In genomic region chr10:75873543-75874170, GRCm38 (mm10) we compare ENCODE assay signal across 8 mouse cellular contexts. TPM values are rescaled to one million over a fixed set of nuclear protein-coding genes. Genes with fewer than 3 reads are reported as not detected.
DNase-seq lines count a peak whose midpoint lies in the region; ATAC-seq and TF ChIP-seq lines count a peak whose summit lies in the region.

No protein-coding gene starts in this region.

- 26% methylated on average over 10 of the region's 10 CpGs for WGBS in embryonic facial prominence, embryonic 13.5 days
- 49% methylated on average over 10 of the region's 10 CpGs for WGBS in limb, embryonic 14.5 days

- no peaks in the 10 kb centered on the region for H3K27me3 ChIP-seq in E14TG2a.4 (ENCODE audit: insufficient read depth, low read length)
- H3K27me3 ChIP-seq in embryonic facial prominence, embryonic 13.5 days = no peaks in the 10 kb centered on the region
- no peaks in the 10 kb centered on the region for H3K27me3 ChIP-seq in limb, embryonic 14.5 days (ENCODE audit: control insufficient read depth, insufficient read depth, low read length)

- H3K9ac ChIP-seq in embryonic facial prominence, embryonic 13.5 days = peak overlapping the region; percentile 59
- H3K9ac ChIP-seq in limb, embryonic 14.5 days (ENCODE audit: low read depth, low read length, severe bottlenecking) = peak overlapping the region; percentile 34; the same call in 1 of the 2 replicates

- peak overlapping the region; percentile 71; the same call in 1 of the 2 replicates for H3K27ac ChIP-seq in embryonic facial prominence, embryonic 13.5 days
- H3K27ac ChIP-seq in limb, embryonic 14.5 days (replicated peaks; ENCODE audit: low read depth, low read length) = 0 out of 2 replicates have a peak overlapping the region, but pooled peaks have one; percentile 8

- peak; percentile 59 for DNase-seq in adrenal gland, adult 2 months
- DNase-seq in adrenal gland, postnatal 25 days = no peak
- DNase-seq in limb, embryonic 14.5 days (ENCODE audit: low spot score) = no peak
- no peak for DNase-seq in lung, postnatal 36 days
- no peak for DNase-seq in natural killer cell, adult 2 months (ENCODE audit: low spot score in 2 of 2)

- peaks cover 64% of the 10 kb centered on the region for H3K4me1 ChIP-seq in E14TG2a.4 (replicated peaks; ENCODE audit: low read depth, low read length)
- peaks cover 12% of the 10 kb centered on the region for H3K4me1 ChIP-seq in embryonic facial prominence, embryonic 13.5 days
- peaks cover 10% of the 10 kb centered on the region for H3K4me1 ChIP-seq in limb, embryonic 14.5 days (ENCODE audit: control insufficient read depth, insufficient read depth, low read length)

- peak overlapping the region; percentile 67 for H3K4me2 ChIP-seq in embryonic facial prominence, embryonic 13.5 days
- peak overlapping the region; percentile 54; the same call in 1 of the 2 replicates for H3K4me2 ChIP-seq in limb, embryonic 14.5 days (replicated peaks; ENCODE audit: low read depth, low read length, severe bottlenecking)

- no peaks in the 10 kb centered on the region for H3K36me3 ChIP-seq in E14TG2a.4 (ENCODE audit: insufficient read depth, low read length)
- H3K36me3 ChIP-seq in embryonic facial prominence, embryonic 13.5 days = no peaks in the 10 kb centered on the region
- H3K36me3 ChIP-seq in limb, embryonic 14.5 days (ENCODE audit: control insufficient read depth, insufficient read depth, low read length) = no peaks in the 10 kb centered on the region

- TF ChIP-seq POLR2A in limb, embryonic 14.5 days (IDR thresholded peaks at IDR 0.05; ENCODE audit: borderline replicate concordance, extremely low read depth, insufficient read depth, insufficient read length) = no peak

- ATAC-seq in embryonic facial prominence, embryonic 13.5 days (ENCODE audit: insufficient number of reproducible peaks, insufficient read depth, low FRiP score, low TSS enrichment, low read depth) = no peak
- no peak for ATAC-seq in limb, embryonic 14.5 days (ENCODE audit: low FRiP score, low read depth)
- no peak for ATAC-seq in granulocyte monocyte progenitor cell, adult 5-6 weeks (replicated peaks; ENCODE audit: poor library complexity, severe bottlenecking)

- TF ChIP-seq CTCF in E14TG2a.4 (conservative IDR thresholded peaks at IDR 0.05; ENCODE audit: low read length) = no peak

- peak overlapping the region; percentile 52 for H3K4me3 ChIP-seq in E14TG2a.4 (replicated peaks; ENCODE audit: low read length)
- H3K4me3 ChIP-seq in embryonic facial prominence, embryonic 13.5 days = peak overlapping the region; percentile 36
- peak overlapping the region; percentile 31; the same call in 1 of the 2 replicates for H3K4me3 ChIP-seq in limb, embryonic 14.5 days (replicated peaks; ENCODE audit: low read length)

- H3K9me3 ChIP-seq in E14TG2a.4 (ENCODE audit: low read length) = no peaks in the 10 kb centered on the region
- H3K9me3 ChIP-seq in embryonic facial prominence, embryonic 13.5 days = no peaks in the 10 kb centered on the region
- H3K9me3 ChIP-seq in limb, embryonic 14.5 days (ENCODE audit: control insufficient read depth, low read length) = no peaks in the 10 kb centered on the region

RNA-seq across cellular contexts. Expression of gene Mif, which starts 13.6 kb away (rescaled TPM):
- 100 to 1,000 TPM; 268 to 376 TPM for total RNA-seq in adrenal gland, adult 2 months (2021)
- 1,719 and 1,732 TPM in 2 replicates for polyA plus RNA-seq in adrenal gland, adult 2 months (2012; rRNA removed)
- 287 and 343 TPM in 2 replicates for total RNA-seq in adrenal gland, postnatal 25 days (2021)
- 1,667 and 1,727 TPM in 2 replicates for polyA plus RNA-seq in embryonic facial prominence, embryonic 13.5 days (2015; fragmentation: Nextera tagmentation; extraction: Ambion mirVana)
- 1,684 and 2,799 TPM in 2 replicates for polyA plus RNA-seq in limb, embryonic 14.5 days (2012; rRNA removed)
- 1,598 and 1,615 TPM in 2 replicates for polyA plus RNA-seq in limb, embryonic 14.5 days (2014; fragmentation: Nextera tagmentation; extraction: Ambion mirVana)
- 657 and 889 TPM in 2 replicates for total RNA-seq in granulocyte monocyte progenitor cell, adult 5-6 weeks (2014; fragmentation: Nextera tagmentation)
- total RNA-seq in granulocyte monocyte progenitor cell, adult 5-6 weeks (2017) = 712 and 870 TPM in 2 replicates

RNA-seq across cellular contexts. Expression of gene Derl3, which starts 19.6 kb away (rescaled TPM):
- 1 to 10 TPM; 2.1 to 3.9 TPM for total RNA-seq in adrenal gland, adult 2 months (2021)
- 5.4 and 6.0 TPM in 2 replicates for polyA plus RNA-seq in adrenal gland, adult 2 months (2012; rRNA removed)
- total RNA-seq in adrenal gland, postnatal 25 days (2021) = 1.1 and 1.5 TPM in 2 replicates
- polyA plus RNA-seq in embryonic facial prominence, embryonic 13.5 days (2015; fragmentation: Nextera tagmentation; extraction: Ambion mirVana) = 2.6 and 3.9 TPM in 2 replicates
- polyA plus RNA-seq in limb, embryonic 14.5 days (2012; rRNA removed) = 6.7 and 9.0 TPM in 2 replicates
- 2.2 and 3.0 TPM in 2 replicates for polyA plus RNA-seq in limb, embryonic 14.5 days (2014; fragmentation: Nextera tagmentation; extraction: Ambion mirVana)
- total RNA-seq in granulocyte monocyte progenitor cell, adult 5-6 weeks (2014; fragmentation: Nextera tagmentation) = 7.0 TPM in 1 of 2 replicates, not detected in the other
- total RNA-seq in granulocyte monocyte progenitor cell, adult 5-6 weeks (2017) = 2.3 TPM in 1 of 2 replicates, not detected in the other

RNA-seq across cellular contexts. Expression of gene Gstt2, which starts 36.4 kb away (rescaled TPM):
- total RNA-seq in adrenal gland, adult 2 months (2021) = 10 to 100 TPM; 32.9 to 36.6 TPM
- 136 and 153 TPM in 2 replicates for polyA plus RNA-seq in adrenal gland, adult 2 months (2012; rRNA removed)
- 34.2 and 41.5 TPM in 2 replicates for total RNA-seq in adrenal gland, postnatal 25 days (2021)
- polyA plus RNA-seq in embryonic facial prominence, embryonic 13.5 days (2015; fragmentation: Nextera tagmentation; extraction: Ambion mirVana) = 5.9 and 9.1 TPM in 2 replicates
- polyA plus RNA-seq in limb, embryonic 14.5 days (2012; rRNA removed) = 24.8 and 28.7 TPM in 2 replicates
- polyA plus RNA-seq in limb, embryonic 14.5 days (2014; fragmentation: Nextera tagmentation; extraction: Ambion mirVana) = 12.3 and 17.5 TPM in 2 replicates
- 18.0 and 33.8 TPM in 2 replicates for total RNA-seq in granulocyte monocyte progenitor cell, adult 5-6 weeks (2014; fragmentation: Nextera tagmentation)
- total RNA-seq in granulocyte monocyte progenitor cell, adult 5-6 weeks (2017) = 17.5 and 31.1 TPM in 2 replicates

RNA-seq across cellular contexts. Expression of gene Smarcb1, which starts 47.8 kb away (rescaled TPM):
- total RNA-seq in adrenal gland, adult 2 months (2021) = 10 to 100 TPM; 77.6 to 87.4 TPM
- polyA plus RNA-seq in adrenal gland, adult 2 months (2012; rRNA removed) = 103 and 115 TPM in 2 replicates
- total RNA-seq in adrenal gland, postnatal 25 days (2021) = 84.7 and 85.0 TPM in 2 replicates
- 229 and 250 TPM in 2 replicates for polyA plus RNA-seq in embryonic facial prominence, embryonic 13.5 days (2015; fragmentation: Nextera tagmentation; extraction: Ambion mirVana)
- polyA plus RNA-seq in limb, embryonic 14.5 days (2012; rRNA removed) = 116 and 120 TPM in 2 replicates
- polyA plus RNA-seq in limb, embryonic 14.5 days (2014; fragmentation: Nextera tagmentation; extraction: Ambion mirVana) = 177 and 193 TPM in 2 replicates
- 80.0 and 102 TPM in 2 replicates for total RNA-seq in granulocyte monocyte progenitor cell, adult 5-6 weeks (2014; fragmentation: Nextera tagmentation)
- 58.0 and 79.4 TPM in 2 replicates for total RNA-seq in granulocyte monocyte progenitor cell, adult 5-6 weeks (2017)

RNA-seq across cellular contexts. Expression of gene Gstt4, which starts 51.3 kb away (rescaled TPM):
- total RNA-seq in adrenal gland, adult 2 months (2021) = not detected
- polyA plus RNA-seq in adrenal gland, adult 2 months (2012; rRNA removed) = not detected in 2 replicates
- total RNA-seq in adrenal gland, postnatal 25 days (2021) = not detected in 2 replicates
- polyA plus RNA-seq in embryonic facial prominence, embryonic 13.5 days (2015; fragmentation: Nextera tagmentation; extraction: Ambion mirVana) = not detected in 2 replicates
- polyA plus RNA-seq in limb, embryonic 14.5 days (2012; rRNA removed) = 0.08 TPM in 1 of 2 replicates, not detected in the other
- not detected in 2 replicates for polyA plus RNA-seq in limb, embryonic 14.5 days (2014; fragmentation: Nextera tagmentation; extraction: Ambion mirVana)
- total RNA-seq in granulocyte monocyte progenitor cell, adult 5-6 weeks (2014; fragmentation: Nextera tagmentation) = not detected in 2 replicates
- not detected in 2 replicates for total RNA-seq in granulocyte monocyte progenitor cell, adult 5-6 weeks (2017)
